Mouse (Mus musculus): ENCODE results near the gene Tcte2. TPM values are rescaled to one million over a fixed set of nuclear protein-coding genes. Genes with fewer than 3 reads are reported as not detected.

Tcte2 gene
- polyA plus RNA-seq, 1 experiment, result 3.7 TPM

GRCm38 (mm10) chr17:13745373-13745772 is 16.3 kb downstream of the Tcte2 start:
- no peak for DNase-seq (ENCODE audit: low read depth)

- DNase-seq (ENCODE audit: low read depth), result no peak
Measured at GRCm38 (mm10) chr17:13744824-13745223, 16.8 kb downstream of the Tcte2 start.

- no peak for DNase-seq (ENCODE audit: low read depth)
Measured at GRCm38 (mm10) chr17:13744219-13744618, 17.4 kb downstream of the Tcte2 start.

- DNase-seq (ENCODE audit: low read depth), result peak; percentile 38
Measured at GRCm38 (mm10) chr17:13743709-13744079, 17.9 kb downstream of the Tcte2 start.

GRCm38 (mm10) chr17:13742941-13743708 is 18.5 kb downstream of the Tcte2 start:
- no peak for DNase-seq (ENCODE audit: low read depth)

- DNase-seq (ENCODE audit: low read depth), result no peak
Measured at GRCm38 (mm10) chr17:13742334-13742733, 19.3 kb downstream of the Tcte2 start.

- no peak for DNase-seq (ENCODE audit: low read depth)
Measured at GRCm38 (mm10) chr17:13741611-13742010, 20.0 kb downstream of the Tcte2 start.

- DNase-seq (ENCODE audit: low read depth), result no peak
Measured at GRCm38 (mm10) chr17:13740796-13741195, 20.8 kb downstream of the Tcte2 start.

- DNase-seq (ENCODE audit: low read depth), result no peak
Measured at GRCm38 (mm10) chr17:13739981-13740380, 21.6 kb downstream of the Tcte2 start.

- DNase-seq (ENCODE audit: low read depth), result no peak
Measured at GRCm38 (mm10) chr17:13738916-13739315, 22.7 kb downstream of the Tcte2 start.

- no peak for DNase-seq (ENCODE audit: low read depth)
Measured at GRCm38 (mm10) chr17:13738121-13738776, 23.4 kb downstream of the Tcte2 start.

- DNase-seq (ENCODE audit: low read depth), result no peak
Measured at GRCm38 (mm10) chr17:13737336-13737735, 24.3 kb downstream of the Tcte2 start.

- no peak for DNase-seq (ENCODE audit: low read depth)
Measured at GRCm38 (mm10) chr17:13735803-13736282, 25.8 kb downstream of the Tcte2 start.

- DNase-seq (ENCODE audit: low read depth), result no peak
Measured at GRCm38 (mm10) chr17:13735057-13735456, 26.6 kb downstream of the Tcte2 start.

GRCm38 (mm10) chr17:13733971-13734370 is 27.7 kb downstream of the Tcte2 start:
- no peak for DNase-seq (ENCODE audit: low read depth)

GRCm38 (mm10) chr17:13732685-13733084 is 28.9 kb downstream of the Tcte2 start:
- DNase-seq (ENCODE audit: low read depth), result no peak

GRCm38 (mm10) chr17:13731727-13732112 is 29.9 kb downstream of the Tcte2 start:
- no peak for DNase-seq (ENCODE audit: low read depth)

- DNase-seq (ENCODE audit: low read depth), result no peak
Measured at GRCm38 (mm10) chr17:13730980-13731726, 30.5 kb downstream of the Tcte2 start.

- no peak for DNase-seq (ENCODE audit: low read depth)
Measured at GRCm38 (mm10) chr17:13726832-13727355, 34.7 kb downstream of the Tcte2 start.

- no peak for DNase-seq (ENCODE audit: low read depth)
Measured at GRCm38 (mm10) chr17:13725004-13725550, 36.5 kb downstream of the Tcte2 start.

GRCm38 (mm10) chr17:13722434-13722833 is 39.2 kb downstream of the Tcte2 start:
- no peak for DNase-seq (ENCODE audit: low read depth)

GRCm38 (mm10) chr17:13721372-13721771 is 40.3 kb downstream of the Tcte2 start:
- no peak for DNase-seq (ENCODE audit: low read depth)

Measured in gonadal fat pad, adult 2 months (tissue).